Mouse (Mus musculus) spleen, adult 18-20 months (tissue): Measurements from ENCODE around the gene Nav2.

Source experiments
- DNase-seq, 2 experiments: peaks; one replicate each; pipeline ENCODE4 v3.0.0; 2022; ENCODE audit warnings: mixed read lengths in 2 of 2

Gene Nav2

GRCm38 (mm10) chr7:49175784-49176409 is 267.4 kb downstream of the Nav2 start:
- DNase-seq, result no peak

DNA sequence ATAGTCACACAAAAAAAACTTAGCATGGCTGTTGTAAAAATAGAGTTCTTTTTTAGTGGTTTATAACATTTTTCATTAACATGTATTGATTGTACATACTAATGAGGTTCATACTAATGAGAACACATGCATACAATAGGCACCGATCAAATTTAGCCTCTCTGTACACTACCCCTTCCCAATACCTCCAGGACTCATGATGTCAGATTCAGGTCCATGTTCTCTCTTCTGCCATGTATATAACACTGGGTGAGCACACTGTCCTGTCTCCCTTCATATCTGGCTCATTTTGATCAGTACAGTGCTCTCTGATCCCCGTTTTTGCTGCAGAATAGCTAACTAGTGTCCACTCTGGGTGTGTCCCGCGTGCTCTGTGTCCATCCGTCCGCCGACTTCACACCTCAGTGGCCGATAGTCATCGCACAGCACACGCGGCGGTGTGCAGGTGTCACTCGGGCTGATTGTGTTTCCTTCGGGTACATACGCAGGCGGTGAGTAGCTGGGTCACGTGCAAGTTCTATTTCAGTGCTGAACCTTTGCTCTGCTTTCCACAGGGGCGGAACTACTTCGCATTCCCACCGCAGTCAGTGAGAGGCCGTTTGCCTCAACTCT is 268.2 kb downstream of the Nav2 start:
- DNase-seq, result no peak

- no peak for DNase-seq
Measured at GRCm38 (mm10) chr7:49178217-49178616, 269.7 kb downstream of the Nav2 start.

- DNase-seq, result no peak
Measured at GRCm38 (mm10) chr7:49181010-49181409, 272.5 kb downstream of the Nav2 start.

- DNase-seq, result no peak
Measured at GRCm38 (mm10) chr7:49182427-49182826, 273.9 kb downstream of the Nav2 start.

- no peak for DNase-seq
Measured at GRCm38 (mm10) chr7:49183696-49184095, 275.2 kb downstream of the Nav2 start.

GRCm38 (mm10) chr7:49185991-49186390 is 277.5 kb downstream of the Nav2 start:
- no peak for DNase-seq

DNA sequence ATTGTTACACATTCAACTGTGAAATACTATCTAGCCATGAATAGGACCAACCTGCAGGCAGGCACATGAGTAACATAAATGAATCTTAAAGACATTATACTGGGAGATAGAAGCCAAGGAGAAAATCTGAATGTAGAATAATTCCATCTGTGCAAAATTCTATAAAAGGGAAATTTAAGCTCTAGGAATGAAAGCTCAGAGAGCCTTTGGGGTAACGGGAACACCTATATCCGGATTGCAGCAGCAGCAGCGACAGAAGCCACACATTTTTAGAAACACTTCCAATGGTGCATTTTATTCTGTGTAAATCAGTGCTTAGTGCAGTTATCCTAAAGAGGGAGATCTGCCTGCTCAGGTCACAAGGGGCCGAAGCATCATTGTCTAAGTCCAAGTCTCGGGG is 280.8 kb downstream of the Nav2 start:
- no peak for DNase-seq

GRCm38 (mm10) chr7:49190231-49190985 is 281.9 kb downstream of the Nav2 start:
- no peak for DNase-seq

DNA sequence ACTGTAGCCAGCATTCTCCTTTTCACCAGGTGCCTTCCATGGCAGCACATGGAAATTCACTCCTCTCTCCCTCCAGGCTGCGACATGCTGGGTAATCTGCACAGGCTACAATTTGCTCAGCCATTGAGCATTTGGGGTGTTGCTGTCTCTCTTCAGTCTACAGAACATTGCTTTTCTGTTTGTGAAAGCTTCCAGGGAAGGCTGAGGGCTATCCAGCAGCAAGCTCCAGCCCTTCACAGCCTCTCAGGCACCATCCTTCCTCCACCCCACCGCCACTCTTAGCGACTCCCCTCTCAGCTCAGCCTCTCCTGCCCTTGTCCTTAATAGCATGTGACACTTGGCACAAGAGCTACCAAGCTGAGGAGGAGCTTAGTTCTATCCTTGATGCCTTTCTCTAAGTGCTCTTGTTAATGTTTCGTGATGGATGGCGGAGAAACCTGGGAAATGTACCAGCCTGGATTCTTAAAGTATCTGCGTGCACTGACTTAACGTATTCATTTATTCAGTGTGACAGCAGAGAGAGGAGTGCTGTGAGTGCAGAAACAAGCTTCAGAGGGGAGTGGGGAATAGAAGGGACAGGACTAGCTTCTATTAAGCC is 282.7 kb downstream of the Nav2 start:
- no peak for DNase-seq

- DNase-seq, result no peak
Measured at GRCm38 (mm10) chr7:49192061-49192695, 283.7 kb downstream of the Nav2 start.

GRCm38 (mm10) chr7:49195711-49196147 is 287.2 kb downstream of the Nav2 start:
- no peak for DNase-seq

DNA sequence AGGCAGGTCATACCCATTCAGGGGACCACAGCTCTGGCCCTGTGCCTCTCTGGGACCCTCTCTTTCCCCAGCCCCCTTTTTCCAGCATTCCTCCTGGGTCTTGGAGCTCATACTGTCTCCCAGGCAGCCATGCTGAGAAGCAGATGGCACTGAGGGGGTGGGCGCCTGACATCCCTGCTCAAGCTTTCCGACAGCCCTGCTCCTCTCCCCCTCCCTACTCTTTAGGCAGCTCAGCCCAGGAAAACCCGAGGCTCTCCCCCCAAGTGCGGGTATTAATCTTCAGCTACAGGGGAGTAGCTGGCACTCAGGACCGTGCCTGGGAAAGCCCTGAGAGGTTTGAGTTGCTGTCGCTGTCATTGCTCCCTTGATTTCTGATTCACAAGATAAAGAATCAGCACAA is 290.9 kb downstream of the Nav2 start:
- DNase-seq, result no peak

- DNase-seq, result no peak
Measured at GRCm38 (mm10) chr7:49200270-49200669, 291.8 kb downstream of the Nav2 start.

- DNase-seq, result no peak
Measured at GRCm38 (mm10) chr7:49202971-49203370, 294.5 kb downstream of the Nav2 start.

GRCm38 (mm10) chr7:49204856-49205255 is 296.3 kb downstream of the Nav2 start:
- DNase-seq, result no peak

- no peak for DNase-seq
Measured at GRCm38 (mm10) chr7:49205551-49205950, 297.0 kb downstream of the Nav2 start.

GRCm38 (mm10) chr7:49206775-49207676 is 298.5 kb downstream of the Nav2 start:
- no peak for DNase-seq

DNA sequence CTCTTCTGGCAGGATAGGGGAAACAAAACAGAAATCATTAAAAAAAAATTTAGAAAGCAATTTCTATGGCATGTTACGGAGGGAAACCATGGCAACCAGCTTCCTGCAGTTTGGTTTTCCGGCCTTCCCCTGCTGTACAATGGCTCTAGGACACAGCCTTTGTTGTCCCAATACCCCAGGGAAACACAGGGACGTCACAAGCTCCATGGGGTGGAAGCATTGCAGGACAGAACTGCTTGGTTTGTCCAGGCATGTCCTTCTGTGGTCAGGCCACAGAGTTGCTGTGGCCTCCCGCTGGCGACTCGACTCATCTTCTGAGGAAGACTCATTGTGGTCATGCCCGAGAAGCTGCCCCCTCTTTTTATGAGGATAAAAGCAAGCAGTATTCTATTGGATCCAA is 301.0 kb downstream of the Nav2 start:
- DNase-seq, result no peak

GRCm38 (mm10) chr7:49210721-49211120 is 302.2 kb downstream of the Nav2 start:
- DNase-seq, result no peak

DNA sequence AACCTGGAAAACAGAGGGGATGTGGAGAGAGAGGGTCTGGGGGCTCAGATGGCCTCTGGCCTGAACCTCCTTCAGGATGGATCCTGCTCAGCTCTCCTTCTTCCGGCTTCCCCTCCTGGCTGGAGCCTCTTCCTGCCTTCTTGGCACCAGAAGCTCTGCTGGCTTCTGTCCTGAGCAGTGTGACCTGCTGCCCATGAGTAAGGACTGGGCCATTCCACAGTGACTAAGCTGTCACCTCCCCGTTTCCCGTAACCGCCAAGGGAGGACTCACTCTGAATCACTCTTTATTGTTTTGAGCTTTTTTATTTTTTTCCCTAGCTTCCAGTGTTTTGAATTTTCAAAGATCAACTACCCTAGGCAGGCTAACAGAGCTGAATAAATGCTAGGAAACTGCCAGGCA is 304.5 kb downstream of the Nav2 start:
- no peak for DNase-seq

DNA sequence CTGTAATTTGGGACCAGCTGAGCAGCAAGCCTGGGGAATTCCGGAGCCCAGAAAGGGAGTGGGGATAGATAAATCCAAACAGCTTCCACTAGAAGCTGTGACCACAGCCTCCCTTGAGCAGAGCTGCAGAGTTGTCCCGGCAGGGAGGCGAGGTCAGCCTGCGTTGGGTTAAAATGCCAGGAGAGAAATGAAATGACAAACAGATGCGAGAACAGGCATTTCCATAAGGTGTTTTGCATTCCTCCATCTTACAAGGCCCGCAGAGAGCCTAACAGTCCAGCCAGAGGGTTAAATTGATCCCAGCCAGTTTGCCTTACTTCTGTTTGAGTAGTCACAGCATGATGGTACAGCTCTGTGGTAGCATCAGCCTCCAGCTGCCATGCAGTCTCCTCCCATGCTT is 309.3 kb downstream of the Nav2 start:
- no peak for DNase-seq
